ENCODE assay signal across 21 mouse cellular contexts in genomic region chr13:91988378-91988777, GRCm38 (mm10).
A peak's percentile ranks its signal among the peaks of the same experiment; 100 is the strongest.
DNase-seq lines count a peak whose midpoint lies in the region; ATAC-seq and TF ChIP-seq lines count a peak whose summit lies in the region.
"Had no signal": no experiment of that assay in that cellular context is flagged by ENCODE, and none has a peak within 500 bp of the region (broad histone marks: within the 10 kb centered on the region; RNA-seq: fewer than 3 reads in every experiment).

No protein-coding gene starts in this region.

- ATAC-seq in frontal cortex, adult (ENCODE audit: low TSS enrichment): peak; percentile 75
- ATAC-seq in midbrain, embryonic 16.5 days: no peak
- ATAC-seq: forebrain, embryonic 13.5 days; forebrain, postnatal 0 days; hindbrain, embryonic 16.5 days; inflammation-experienced regulatory T-cells, adult 6 months had no signal

- no peaks in the 10 kb centered on the region for H3K9me3 ChIP-seq in midbrain, embryonic 16.5 days (replicated peaks; ENCODE audit: control insufficient read depth, low read length, poor library complexity, severe bottlenecking)
- H3K9me3 ChIP-seq: embryonic facial prominence, embryonic 10.5 days; forebrain, embryonic 13.5 days had no signal

- intact Hi-C loops in left cerebral cortex, adult 2 months (cut with DNase I): loop anchor here (1.0 kb wide), 1 partner anchor 14 kb away; no protein-coding TSS in a partner anchor

- H3K27ac ChIP-seq in left cerebral cortex, adult 2 months: no peak overlapping the region
- H3K27ac ChIP-seq in midbrain, embryonic 16.5 days (ENCODE audit: low read length): no peak overlapping the region
- H3K27ac ChIP-seq: embryonic facial prominence, embryonic 10.5 days; forebrain, embryonic 13.5 days; hindbrain, embryonic 12.5 days had no signal

- no peak overlapping the region for H3K4me2 ChIP-seq in midbrain, embryonic 16.5 days (ENCODE audit: low read length)
- H3K4me2 ChIP-seq: forebrain, embryonic 13.5 days; hindbrain, embryonic 12.5 days had no signal

- no peak overlapping the region for H3K4me3 ChIP-seq in left cerebral cortex, adult 2 months
- H3K4me3 ChIP-seq in midbrain, embryonic 16.5 days (ENCODE audit: low read depth, low read length): no peak overlapping the region
- H3K4me3 ChIP-seq: embryonic facial prominence, embryonic 10.5 days; forebrain, embryonic 13.5 days; hindbrain, embryonic 12.5 days had no signal

- no peak for TF ChIP-seq CTCF in left cerebral cortex, adult 2 months (IDR thresholded peaks at IDR 0.05)

- peaks cover 9% of the 10 kb centered on the region for H3K4me1 ChIP-seq in midbrain, embryonic 16.5 days (ENCODE audit: control insufficient read depth, insufficient read depth, low read length)
- H3K4me1 ChIP-seq: embryonic facial prominence, embryonic 10.5 days; hindbrain, embryonic 12.5 days had no signal

- H3K9ac ChIP-seq in midbrain, embryonic 16.5 days (ENCODE audit: low read depth, low read length): no peak overlapping the region
- H3K9ac ChIP-seq: forebrain, embryonic 13.5 days; forebrain, postnatal 0 days; hindbrain, embryonic 12.5 days had no signal

- peak; percentile 37 for DNase-seq in adrenal gland, adult 2 months
- no peak for DNase-seq in adrenal gland, postnatal 4 days (ENCODE audit: low spot score in 2 of 2)
- DNase-seq in frontal cortex, postnatal 10 days (ENCODE audit: low spot score in 2 of 2): no peak
- DNase-seq in left cerebral cortex, adult 11 months (ENCODE audit: low spot score): peak; percentile 15
- DNase-seq in left cerebral cortex, adult 2 months (ENCODE audit: extremely low spot score in 1 of 2, low spot score in 2 of 2): no peak
- peak; percentile 73 for DNase-seq in brain, adult 2 months (ENCODE audit: low read depth, low spot score)
- DNase-seq: cerebellum, adult 18-20 months; cerebellum, postnatal 10 days; forebrain, postnatal 0 days; gastrocnemius, postnatal 36 days; heart, adult 11 months; heart, postnatal 10 days; heart, postnatal 4 days; kidney, adult 18-20 months had no signal

- no peaks in the 10 kb centered on the region for H3K36me3 ChIP-seq in midbrain, embryonic 16.5 days (ENCODE audit: control insufficient read depth, insufficient read depth, low read length)
- H3K36me3 ChIP-seq: embryonic facial prominence, embryonic 10.5 days; hindbrain, embryonic 12.5 days had no signal

- no peaks in the 10 kb centered on the region for H3K27me3 ChIP-seq in midbrain, embryonic 16.5 days (ENCODE audit: control insufficient read depth, insufficient read depth, low read depth, low read length)
- H3K27me3 ChIP-seq: forebrain, embryonic 13.5 days; hindbrain, embryonic 12.5 days had no signal

- 92% methylated on average over 7 of the region's 7 CpGs for WGBS in midbrain, embryonic 16.5 days

Comparison
In these comparisons a context has a peak if more than half of its experiments do, and no peak if none do; other contexts are left out.
1. DNase-seq: peak in adrenal gland, adult 2 months (single experiment), left cerebral cortex, adult 11 months (single experiment) and brain, adult 2 months (single experiment); none in adrenal gland, postnatal 4 days (0 of 2), frontal cortex, postnatal 10 days (0 of 2) and left cerebral cortex, adult 2 months (0 of 2).